Mouse (Mus musculus) left cerebral cortex, postnatal 36 days (tissue): ENCODE data around the gene Il4ra. TPM values are rescaled to one million over a fixed set of nuclear protein-coding genes. Genes with fewer than 3 reads are reported as not detected.

ENCODE experiments used
- DNase-seq, 2 experiments: peaks; one replicate each; pipeline ENCODE4 v3.0.0; 2021 to 2022; ENCODE audit warnings: low spot score in 2 of 2, mixed read lengths in 1 of 2
- intact Hi-C: fragments of 180-260 bp; cut with DNase I; formaldehyde crosslinking; loops from one replicate; pipeline ENCODE4 v1.15.1; 2025
- total RNA-seq, 2 experiments: library from RNA; stranded (reverse); gene quantifications; 2 replicates each; pipeline ENCODE4 v1.2.3; 2021

Il4ra gene
- total RNA-seq, 2 experiments from 2014 or later: 5.7 to 5.9 TPM

- intact Hi-C loops: no loop called here
- no peak for DNase-seq
These were observed 13.8 kb downstream of the Il4ra start for GRCm38 (mm10) chr7:125565516-125566285.

GRCm38 (mm10) chr7:125566420-125566819 is 14.5 kb downstream of the Il4ra start:
- intact Hi-C loops: no loop called here
- DNase-seq: no peak

- DNase-seq: no peak
- intact Hi-C loops: no loop called here
These were observed 17.0 kb downstream of the Il4ra start for GRCm38 (mm10) chr7:125568888-125569287.

GRCm38 (mm10) chr7:125571891-125572290 is 20.0 kb downstream of the Il4ra start:
- no peak for DNase-seq
- intact Hi-C loops: no loop called here

GRCm38 (mm10) chr7:125572737-125573136 is 20.8 kb downstream of the Il4ra start:
- DNase-seq: no peak
- intact Hi-C loops: no loop called here

GRCm38 (mm10) chr7:125573849-125574248 is 21.9 kb downstream of the Il4ra start:
- no peak for DNase-seq
- intact Hi-C loops: no loop called here

GRCm38 (mm10) chr7:125574832-125575231 is 22.9 kb downstream of the Il4ra start:
- DNase-seq: no peak
- intact Hi-C loops: no loop called here

GRCm38 (mm10) chr7:125575738-125576540 is 24.0 kb downstream of the Il4ra start:
- DNase-seq: no peak
- intact Hi-C loops: no loop called here

- DNase-seq: no peak
- intact Hi-C loops: no loop called here
These were observed 25.1 kb downstream of the Il4ra start for GRCm38 (mm10) chr7:125576982-125577381.

- DNase-seq: no peak
- intact Hi-C loops: no loop called here
These were observed 25.7 kb downstream of the Il4ra start for GRCm38 (mm10) chr7:125577486-125578088.

GRCm38 (mm10) chr7:125578106-125578505 is 26.2 kb downstream of the Il4ra start:
- no peak for DNase-seq
- intact Hi-C loops: no loop called here

GRCm38 (mm10) chr7:125579545-125580219 is 27.8 kb downstream of the Il4ra start:
- intact Hi-C loops: loop anchor here (5.0 kb wide), 2 partner anchors 58 to 87 kb away; partner anchors contain the start of gene Nsmce1
- no peak for DNase-seq

GRCm38 (mm10) chr7:125580220-125580549 is 28.3 kb downstream of the Il4ra start:
- intact Hi-C loops: loop anchor here (5.0 kb wide), 2 partner anchors 57 to 88 kb away; partner anchors contain the start of gene Nsmce1
- no peak for DNase-seq

GRCm38 (mm10) chr7:125580625-125581316 is 28.9 kb downstream of the Il4ra start:
- intact Hi-C loops: loop anchor here (1.0 to 5.0 kb wide), 3 partner anchors 57 to 108 kb away; partner anchors contain the start of gene Nsmce1

GRCm38 (mm10) chr7:125581317-125581672 is 29.4 kb downstream of the Il4ra start:
- intact Hi-C loops: loop anchor here (1.0 to 5.0 kb wide), 3 partner anchors 56 to 109 kb away; partner anchors contain the start of gene Nsmce1
- peak; percentile 85 to 87 for DNase-seq

More at GRCm38 (mm10) chr7:125580625-125581316, 28.9 kb downstream of the Il4ra start:
- no peak for DNase-seq

GRCm38 (mm10) chr7:125583325-125584004 is 31.5 kb downstream of the Il4ra start:
- intact Hi-C loops: loop anchor here (5.0 kb wide), 2 partner anchors 54 to 91 kb away; partner anchors contain the start of gene Nsmce1
- no peak for DNase-seq

GRCm38 (mm10) chr7:125584005-125584369 is 32.1 kb downstream of the Il4ra start:
- intact Hi-C loops: loop anchor here (5.0 kb wide), 2 partner anchors 53 to 92 kb away; partner anchors contain the start of gene Nsmce1
- DNase-seq: no peak

GRCm38 (mm10) chr7:125586355-125586754 is 34.4 kb downstream of the Il4ra start:
- no peak for DNase-seq
- intact Hi-C loops: no loop called here
